Mouse (Mus musculus) CD4-positive naive resting alpha-beta T cell, adult 57 days (primary cell): ENCODE results near the gene Nf2. TPM values are rescaled to one million over a fixed set of nuclear protein-coding genes. Genes with fewer than 3 reads are reported as not detected.

Experiments used
- total RNA-seq: library from RNA; stranded (reverse); gene quantifications from one replicate; pipeline ENCODE4 v1.2.4, GENCODE M21; 2023

Gene Nf2
- 49.0 TPM for total RNA-seq

GRCm38 (mm10) chr11:4849258-4849943 lies at the start of gene Nf2:
Gene Nf2, minus strand, starts transcription at chr11:4849536.

GRCm38 (mm10) chr11:4894848-4895816 lies 45.8 kb upstream of the Nf2 start, which contains the start of gene Thoc5:
Gene Thoc5, plus strand, starts transcription at chr11:4895320.

GRCm38 (mm10) chr11:4873755-4874475 lies 24.6 kb upstream of the Nf2 start, which contains the start of gene Nipsnap1:
Gene Nipsnap1, plus strand, starts transcription at chr11:4873951.

GRCm38 (mm10) chr11:4746733-4747132 lies 102.6 kb downstream of the Nf2 start, which contains the start of gene Cabp7:
Gene Cabp7, minus strand, starts transcription at chr11:4746778.

Other genes with a start within 250 kb of the Nf2 start
- not detected for gene Gm11032, start 229.5 kb downstream of the Nf2 start, total RNA-seq
- 33.2 TPM for gene Ascc2, start 211.8 kb downstream of the Nf2 start, total RNA-seq
- gene Uqcr10, start 145.2 kb downstream of the Nf2 start, total RNA-seq = 128 TPM
- 36.5 TPM for gene Zmat5, start 144.9 kb downstream of the Nf2 start, total RNA-seq
- gene Cabp7, start 102.8 kb downstream of the Nf2 start, total RNA-seq = not detected
- 19.6 TPM for gene Nipsnap1, start 24.4 kb upstream of the Nf2 start, total RNA-seq
- 43.2 TPM for gene Thoc5, start 45.8 kb upstream of the Nf2 start, total RNA-seq
- 1.9 TPM for gene Nefh, start 98.5 kb upstream of the Nf2 start, total RNA-seq
- 98.9 TPM for gene Ap1b1, start 137.3 kb upstream of the Nf2 start, total RNA-seq
- not detected for gene Rasl10a, start 208.6 kb upstream of the Nf2 start, total RNA-seq
- 1.0 TPM for gene Gas2l1, start 215.8 kb upstream of the Nf2 start, total RNA-seq
- 5.0 TPM for gene Rhbdd3, start 249.4 kb upstream of the Nf2 start, total RNA-seq
- 636 TPM for gene Ewsr1, start 249.7 kb upstream of the Nf2 start, total RNA-seq